Mouse (Mus musculus) adrenal gland, postnatal 25 days (tissue): ENCODE results near the gene Gm2696. TPM values are rescaled to one million over a fixed set of nuclear protein-coding genes. Genes with fewer than 3 reads are reported as not detected.

ENCODE experiments used
- DNase-seq: peaks from one replicate; pipeline ENCODE4 v3.0.0; 2021; ENCODE audit warnings: mixed read lengths
- total RNA-seq: library from RNA; stranded (reverse); gene quantifications from 2 replicates; pipeline ENCODE4 v1.2.3, GENCODE M21; 2021

Gene Gm2696
- total RNA-seq, 1 experiment from 2014 or later, result not detected

- no peak for DNase-seq
Measured at GRCm38 (mm10) chr10:77847538-77847937, 33.1 kb downstream of the Gm2696 start.

GRCm38 (mm10) chr10:77852559-77852958 lies 38.1 kb downstream of the Gm2696 start, which contains the start of gene Gm10318:
Gm10318 (plus strand) TSS chr10:77852859.
- DNase-seq, result no peak

- DNase-seq, result no peak
Measured at GRCm38 (mm10) chr10:77861675-77862074, 47.2 kb downstream of the Gm2696 start, which contains the start of gene Gm3285. Gm3285 (plus strand) TSS chr10:77861975.

- DNase-seq, result peak; percentile 8
Measured at GRCm38 (mm10) chr10:77864067-77864761, 49.7 kb downstream of the Gm2696 start.

GRCm38 (mm10) chr10:77864762-77865143 lies 50.3 kb downstream of the Gm2696 start:
- no peak for DNase-seq

- no peak for DNase-seq
Measured at GRCm38 (mm10) chr10:77867546-77867945, 53.1 kb downstream of the Gm2696 start.

GRCm38 (mm10) chr10:77869651-77870050 lies 55.2 kb downstream of the Gm2696 start:
- no peak for DNase-seq

GRCm38 (mm10) chr10:77878985-77879384 lies 64.5 kb downstream of the Gm2696 start:
- peak; percentile 38 for DNase-seq

- DNase-seq, result no peak
Measured at GRCm38 (mm10) chr10:77880305-77880704, 65.8 kb downstream of the Gm2696 start.

- DNase-seq, result no peak
Measured at GRCm38 (mm10) chr10:77882553-77882952, 68.1 kb downstream of the Gm2696 start.

Other genes with a start within 250 kb of the Gm2696 start
- 154 and 195 TPM in 2 replicates for gene Pttg1ip, start 233.0 kb upstream of the Gm2696 start, total RNA-seq
- gene Sumo3, start 208.6 kb upstream of the Gm2696 start, total RNA-seq, result 104 and 117 TPM in 2 replicates
- 20.9 TPM in 1 of 2 replicates, not detected in the other for gene Gm49325, start 208.5 kb upstream of the Gm2696 start, total RNA-seq
- 45.4 and 45.5 TPM in 2 replicates for gene Ube2g2, start 192.4 kb upstream of the Gm2696 start, total RNA-seq
- gene Tspear, start 128.1 kb upstream of the Gm2696 start, total RNA-seq, result 0.39 and 0.86 TPM in 2 replicates
- gene Gm19402, start 123.9 kb upstream of the Gm2696 start, total RNA-seq, result not detected in 2 replicates
- not detected in 2 replicates for gene Gm9508, start 117.4 kb upstream of the Gm2696 start, total RNA-seq
- gene Gm10272, start 108.1 kb upstream of the Gm2696 start, total RNA-seq, result not detected in 2 replicates
- gene Gm10024, start 103.2 kb upstream of the Gm2696 start, total RNA-seq, result not detected in 2 replicates
- gene Gm10142, start 98.9 kb upstream of the Gm2696 start, total RNA-seq, result not detected in 2 replicates
- gene Krtap12-1, start 94.1 kb upstream of the Gm2696 start, total RNA-seq, result not detected in 2 replicates
- not detected in 2 replicates for gene Gm10100, start 88.2 kb upstream of the Gm2696 start, total RNA-seq
- gene Gm18596, start 72.0 kb upstream of the Gm2696 start, total RNA-seq, result not detected in 2 replicates
- not detected in 2 replicates for gene Gm9736, start 63.3 kb upstream of the Gm2696 start, total RNA-seq
- not detected in 2 replicates for gene Gm3233, start 55.0 kb upstream of the Gm2696 start, total RNA-seq
- gene Gm3238, start 43.4 kb upstream of the Gm2696 start, total RNA-seq, result not detected in 2 replicates
- gene Gm7138, start 37.7 kb upstream of the Gm2696 start, total RNA-seq, result not detected in 2 replicates
- not detected in 2 replicates for gene Gm3250, start 32.1 kb upstream of the Gm2696 start, total RNA-seq
- gene Gm7137, start 26.5 kb upstream of the Gm2696 start, total RNA-seq, result not detected in 2 replicates
- not detected in 2 replicates for gene Gm9639, start 19.6 kb upstream of the Gm2696 start, total RNA-seq
- not detected in 2 replicates for gene Gm19668, start 15.5 kb upstream of the Gm2696 start, total RNA-seq
- not detected in 2 replicates for gene Gm9507, start 2.8 kb upstream of the Gm2696 start, total RNA-seq
- not detected in 2 replicates for gene Krtap10-4, start 12.4 kb downstream of the Gm2696 start, total RNA-seq
- gene Krtap10-10, start 21.3 kb downstream of the Gm2696 start, total RNA-seq, result not detected in 2 replicates
- not detected in 2 replicates for gene Gm36176, start 32.1 kb downstream of the Gm2696 start, total RNA-seq
- gene Gm10318, start 38.2 kb downstream of the Gm2696 start, total RNA-seq, result not detected in 2 replicates
- gene Gm3285, start 47.3 kb downstream of the Gm2696 start, total RNA-seq, result not detected in 2 replicates
- 5.5 and 8.0 TPM in 2 replicates for gene Lrrc3, start 87.9 kb downstream of the Gm2696 start, total RNA-seq
- 1.2 and 2.7 TPM in 2 replicates for gene Trpm2, start 155.9 kb downstream of the Gm2696 start, total RNA-seq
- 18.5 and 22.1 TPM in 2 replicates for gene 1810043G02Rik, start 163.8 kb downstream of the Gm2696 start, total RNA-seq
- gene Pfkl, start 195.4 kb downstream of the Gm2696 start, total RNA-seq, result 91.4 and 96.0 TPM in 2 replicates
- 30.7 and 36.2 TPM in 2 replicates for gene Dnmt3l, start 227.3 kb downstream of the Gm2696 start, total RNA-seq
- gene Aire, start 228.9 kb downstream of the Gm2696 start, total RNA-seq, result not detected in 2 replicates